Mouse (Mus musculus) embryo, embryonic 10 days (tissue): Measurements from ENCODE around the gene Plk5.

Experiments used
- DNase-seq: peaks from one replicate; pipeline ENCODE4 v3.0.0-alpha.2; 2015; ENCODE audit warnings: low spot score

Plk5 gene

DNA sequence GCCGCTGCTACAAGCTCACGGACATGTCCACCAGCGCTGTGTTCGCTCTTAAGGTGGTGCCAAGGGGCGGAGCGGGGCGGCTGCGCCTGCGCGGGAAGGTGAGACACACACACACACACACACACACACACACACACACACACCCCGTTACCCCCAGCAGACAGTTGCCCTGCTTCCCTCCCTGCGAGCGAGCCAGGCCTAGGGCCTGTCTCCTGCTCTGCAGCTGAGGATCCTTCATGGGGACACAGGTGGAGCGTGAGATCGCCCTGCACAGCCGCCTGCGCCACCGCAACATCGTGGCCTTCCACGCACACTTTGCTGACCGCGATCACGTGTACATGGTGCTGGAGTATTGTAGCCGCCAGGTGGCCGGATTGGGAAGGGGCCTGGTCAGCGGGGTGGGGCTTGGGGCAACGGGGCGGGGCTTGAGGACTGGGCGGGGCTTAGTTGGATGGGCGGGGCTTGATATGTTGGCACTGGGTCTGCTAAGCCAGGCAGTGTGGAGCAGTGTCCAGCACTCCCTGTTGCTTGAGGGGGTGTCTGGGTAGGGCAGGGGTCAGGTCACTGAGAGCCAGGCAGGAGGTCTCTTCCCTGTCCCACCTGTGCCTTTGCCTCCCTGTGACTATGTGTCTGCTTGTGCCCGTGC lies 1.9 kb downstream of the Plk5 start:
- DNase-seq, result peak; percentile 27

DNA sequence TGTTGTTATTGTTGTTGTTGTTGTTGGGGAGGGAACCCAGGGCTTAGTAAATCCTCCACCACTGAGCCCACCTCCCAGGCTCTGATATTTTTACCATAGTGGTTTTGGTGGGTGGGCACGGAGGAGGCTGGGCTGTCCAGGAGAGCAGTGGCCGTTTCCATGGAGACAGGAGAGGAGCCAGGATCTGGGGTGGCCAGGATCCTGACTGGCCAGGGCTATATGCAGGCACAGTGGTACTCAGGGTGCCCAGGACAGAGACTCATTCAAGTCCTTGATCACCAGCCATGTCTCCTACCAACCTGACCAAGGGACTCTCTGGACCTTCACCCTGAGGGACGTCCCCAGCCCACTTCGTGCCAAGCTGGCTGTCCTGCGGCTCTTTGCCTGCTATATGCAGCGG lies 7.5 kb downstream of the Plk5 start:
- DNase-seq, result no peak

DNA sequence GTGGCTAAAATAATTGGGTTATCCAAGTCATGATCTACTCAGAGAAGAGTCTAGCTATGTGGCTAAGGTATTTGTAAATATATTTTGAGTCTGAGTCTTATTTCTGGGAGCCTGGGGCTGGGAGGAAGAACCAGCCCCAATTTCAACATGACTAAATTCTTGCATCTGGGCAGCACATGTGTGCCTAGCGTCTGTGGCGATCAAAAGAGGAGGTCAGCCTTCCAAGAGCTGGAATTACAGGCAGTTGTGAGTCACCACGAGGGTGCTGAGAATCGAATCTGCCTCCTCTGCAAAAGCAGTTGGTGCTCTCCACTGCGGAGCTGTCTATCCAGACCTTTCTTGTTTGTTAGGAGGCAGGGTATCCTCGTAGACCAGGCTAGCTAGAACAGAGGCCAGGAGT lies 9.5 kb downstream of the Plk5 start:
- DNase-seq, result no peak

DNA sequence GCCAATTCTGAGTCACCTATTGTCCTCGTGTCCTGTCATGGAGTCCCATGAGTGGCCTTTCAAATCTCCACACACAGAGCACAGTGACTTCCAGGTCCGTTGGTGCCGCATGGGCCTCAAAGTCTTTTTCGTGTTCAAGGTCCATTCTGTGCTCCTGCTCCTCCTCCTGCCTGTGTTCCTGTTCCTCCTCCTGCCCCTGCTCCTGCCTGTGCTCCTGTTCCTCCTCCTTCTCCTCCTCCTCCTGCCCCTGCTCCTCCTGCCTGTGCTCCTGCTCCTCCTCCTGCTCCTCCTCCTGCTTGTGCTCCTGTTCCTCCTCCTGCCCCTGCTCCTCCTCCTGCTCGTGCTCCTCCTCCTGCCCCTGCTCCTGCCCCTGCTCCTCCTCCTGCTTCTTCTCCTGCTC lies 11.7 kb downstream of the Plk5 start:
- no peak for DNase-seq

DNA sequence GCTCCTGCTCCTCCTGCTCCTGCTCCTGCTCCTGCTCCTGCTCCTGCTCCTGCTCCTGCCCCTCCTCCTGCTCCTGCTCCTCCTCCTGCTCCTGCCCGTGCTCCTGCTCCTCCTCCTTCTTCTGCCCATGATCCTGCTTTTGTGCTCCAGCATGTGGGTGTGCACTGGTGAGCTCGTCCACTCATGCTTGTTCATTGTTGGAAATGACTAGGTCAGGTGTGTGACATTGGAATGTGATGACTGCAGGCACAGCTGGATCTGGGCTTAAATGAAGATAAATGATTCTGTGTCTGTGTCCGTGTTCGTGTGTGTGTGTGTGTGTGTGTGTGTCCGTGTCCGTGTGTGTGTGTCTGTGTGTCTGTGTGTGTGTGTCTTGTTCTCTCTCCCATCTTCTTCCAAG lies 12.1 kb downstream of the Plk5 start:
- DNase-seq, result no peak

DNA sequence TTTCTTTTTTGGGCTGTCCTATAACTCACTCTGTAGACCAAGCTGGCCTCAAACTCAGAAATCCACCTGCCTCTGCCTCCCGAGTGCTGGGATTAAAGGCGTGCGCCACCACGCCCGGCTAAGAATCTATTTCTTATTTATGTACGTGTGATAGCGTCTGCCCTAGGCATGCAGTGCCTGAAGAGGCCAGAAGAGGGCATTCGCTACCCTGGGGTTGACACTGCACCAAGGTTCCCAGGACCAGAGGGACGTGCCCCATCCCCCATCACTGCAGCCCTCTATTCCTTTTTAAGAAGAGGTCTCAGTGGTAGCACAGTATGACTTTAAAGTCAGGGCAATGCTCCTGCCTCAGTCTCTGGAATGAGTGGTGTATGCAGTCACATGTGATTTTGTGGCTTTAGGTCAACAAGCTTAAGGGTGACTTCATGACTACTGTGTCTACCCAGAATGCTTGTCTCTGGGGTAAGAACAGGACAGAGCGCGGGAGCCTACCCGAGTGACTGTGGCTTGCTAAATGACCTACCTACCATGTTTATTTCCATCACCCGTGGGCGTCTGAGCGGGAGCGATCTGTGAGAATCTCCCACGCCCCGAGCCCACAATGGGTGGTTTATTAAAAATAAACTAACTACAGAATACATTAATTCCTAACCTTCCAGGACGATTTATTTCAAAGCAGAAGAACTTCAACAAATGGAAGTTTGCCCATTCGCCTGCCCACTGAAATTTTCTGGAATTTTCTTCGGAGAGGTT lies 13.9 kb downstream of the Plk5 start:
- no peak for DNase-seq

DNA sequence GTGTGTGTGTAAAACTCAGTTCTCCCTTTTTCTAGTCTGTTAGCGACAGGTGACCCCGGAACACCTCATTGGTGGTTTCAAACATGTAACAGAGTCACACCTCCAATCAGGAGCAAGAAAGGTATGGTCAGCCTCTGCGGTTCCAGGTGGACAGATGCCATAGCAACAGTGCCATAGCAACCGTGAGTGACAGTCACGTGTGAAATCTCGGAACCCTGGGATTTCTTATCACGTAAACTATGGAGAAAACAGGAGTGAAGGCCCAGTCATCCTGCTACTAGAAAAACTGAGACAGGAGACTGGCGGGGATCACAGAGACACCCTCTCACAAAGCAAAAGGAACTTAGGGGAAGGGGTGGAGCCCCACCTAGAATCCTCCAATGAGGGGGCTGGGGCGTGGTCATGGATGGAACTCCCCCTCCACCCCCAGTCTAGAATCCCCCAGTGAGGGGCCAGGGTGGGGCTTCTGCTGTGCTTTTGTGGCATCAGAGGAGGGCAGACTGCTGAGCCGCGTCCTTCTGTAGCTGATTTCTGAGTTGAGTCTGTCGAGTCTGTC lies 15.2 kb downstream of the Plk5 start:
- peak; percentile 56 for DNase-seq

DNA sequence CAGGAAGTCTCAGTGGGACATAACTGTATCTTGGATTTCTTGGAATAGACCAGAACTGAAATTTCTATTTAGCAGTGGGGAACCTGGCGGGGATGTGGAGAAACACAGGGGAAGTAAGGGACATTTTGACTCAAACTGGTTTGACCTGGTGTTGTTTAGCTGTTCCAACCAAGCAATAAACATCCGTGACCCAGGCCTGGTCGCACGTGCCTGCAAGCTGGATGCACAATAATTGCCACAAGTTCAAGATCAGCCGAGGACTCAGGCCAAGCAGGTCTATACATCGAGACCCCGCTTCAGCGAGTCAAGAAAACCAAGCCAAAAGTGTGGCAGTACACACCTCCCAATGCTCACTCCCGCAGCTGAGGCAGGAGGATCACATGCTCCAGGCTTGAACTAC lies 15.7 kb downstream of the Plk5 start:
- no peak for DNase-seq

DNA sequence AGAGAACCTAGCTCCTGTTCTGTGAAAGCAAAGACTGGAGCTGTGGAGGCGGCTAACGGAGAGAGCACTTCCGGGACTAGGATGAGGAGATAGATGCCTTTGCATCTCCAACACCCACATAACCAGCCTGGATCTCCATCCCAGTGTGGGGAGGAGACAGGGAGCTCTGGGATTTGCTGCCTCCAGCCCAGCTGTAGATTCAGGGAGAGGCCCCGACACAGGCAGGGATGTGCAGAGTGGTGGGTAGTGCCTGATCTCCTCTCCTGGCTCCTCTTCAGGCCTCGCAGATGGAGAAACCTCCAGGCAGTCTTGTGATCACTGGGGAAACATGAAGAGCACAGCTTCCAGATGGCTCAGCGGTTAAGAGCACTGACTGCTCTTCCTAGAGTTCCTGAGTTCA lies 16.4 kb downstream of the Plk5 start:
- no peak for DNase-seq

DNA sequence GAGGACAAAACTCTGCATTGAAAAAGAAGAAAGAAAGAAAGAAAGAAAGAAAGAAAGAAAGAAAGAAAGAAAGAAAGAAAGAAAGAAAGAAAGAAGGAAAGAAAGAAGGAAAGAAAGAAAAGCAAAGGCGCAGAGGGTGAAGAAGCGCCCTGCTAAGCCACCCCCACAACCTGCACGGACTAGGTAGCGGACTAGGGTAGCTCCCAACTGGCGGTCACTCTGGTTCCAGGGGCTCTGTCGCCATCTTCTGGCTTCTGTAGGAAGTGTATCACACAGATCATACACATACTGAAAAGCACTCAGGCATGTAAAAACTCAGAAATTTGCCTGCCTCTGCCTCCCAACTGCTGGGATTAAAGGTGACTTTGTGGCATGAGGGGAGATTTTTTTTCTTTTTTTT lies 17.8 kb downstream of the Plk5 start:
- peak; percentile 78 for DNase-seq

DNA sequence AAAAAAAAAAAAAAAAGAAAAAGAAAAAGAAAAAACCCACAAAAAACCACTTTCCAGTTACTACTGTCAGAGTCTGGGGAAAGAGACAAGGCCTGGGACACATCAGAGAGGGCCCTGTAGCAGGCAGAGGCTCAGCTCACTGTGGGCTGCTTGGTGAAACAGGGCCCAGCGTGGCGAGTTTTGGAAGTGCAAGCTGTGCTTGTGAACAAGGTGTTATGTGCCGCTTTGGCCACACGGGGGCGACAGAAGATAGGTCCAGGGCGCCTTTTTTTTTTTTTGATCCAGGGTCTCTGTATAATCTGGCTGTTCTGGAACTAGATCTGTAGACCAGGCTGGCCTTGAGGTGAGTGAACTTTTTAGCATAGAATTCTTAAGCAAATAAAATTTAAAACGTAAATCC lies 19.9 kb downstream of the Plk5 start:
- DNase-seq, result peak; percentile 97

DNA sequence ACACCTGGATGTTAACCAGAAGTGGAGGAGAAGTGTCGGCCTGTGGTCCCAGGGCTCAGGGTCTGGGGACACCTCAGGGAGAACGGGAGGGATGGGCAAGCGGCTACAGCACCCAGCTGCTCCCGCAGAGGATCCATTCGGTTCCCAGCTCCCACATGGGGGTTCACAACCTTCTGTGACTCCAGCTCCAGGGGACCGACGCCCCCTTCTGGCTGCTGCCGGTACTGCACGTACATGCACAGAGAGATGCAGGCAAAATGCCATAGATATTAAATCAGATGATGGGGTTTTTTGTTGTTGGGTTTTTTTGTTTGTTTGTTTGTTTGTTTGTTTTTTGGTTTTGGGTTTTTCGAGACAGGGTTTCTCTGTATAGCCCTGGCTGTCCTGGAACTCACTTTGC lies 21.5 kb downstream of the Plk5 start:
- DNase-seq, result no peak

DNA sequence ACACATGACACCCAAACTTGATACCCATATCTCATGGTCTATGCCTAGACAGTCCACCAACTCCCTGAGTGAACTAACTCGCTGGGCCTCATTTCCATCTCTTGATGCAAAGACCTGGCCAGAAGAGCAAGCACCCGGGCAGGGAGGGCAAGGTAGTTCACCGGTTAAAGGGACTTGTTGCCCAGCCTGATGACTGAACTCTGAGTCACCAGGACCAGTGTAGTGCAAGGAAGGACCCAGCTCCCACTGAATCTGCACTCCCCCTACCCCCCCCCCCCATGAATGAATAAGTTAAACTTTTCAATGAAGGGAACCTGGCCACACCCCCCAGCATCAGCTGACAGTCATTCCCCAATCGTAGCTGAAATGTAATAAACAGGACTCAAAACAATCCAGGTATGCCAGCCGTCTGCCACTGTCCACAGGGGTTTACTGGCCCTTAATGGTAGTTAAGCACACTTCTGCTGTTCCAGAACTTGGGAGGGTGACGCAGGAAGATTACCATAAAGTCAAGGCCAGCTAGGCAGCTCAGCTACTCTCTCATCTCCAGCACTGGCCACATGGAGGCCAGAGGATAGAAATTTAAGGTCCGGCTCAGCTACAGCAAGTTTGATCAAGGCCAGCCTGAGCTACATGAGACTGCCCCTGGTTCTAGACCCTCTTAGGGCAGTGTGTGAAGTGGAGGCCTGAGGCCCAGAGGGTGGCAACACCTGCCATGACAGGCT lies 26.5 kb downstream of the Plk5 start:
- DNase-seq, result no peak

DNA sequence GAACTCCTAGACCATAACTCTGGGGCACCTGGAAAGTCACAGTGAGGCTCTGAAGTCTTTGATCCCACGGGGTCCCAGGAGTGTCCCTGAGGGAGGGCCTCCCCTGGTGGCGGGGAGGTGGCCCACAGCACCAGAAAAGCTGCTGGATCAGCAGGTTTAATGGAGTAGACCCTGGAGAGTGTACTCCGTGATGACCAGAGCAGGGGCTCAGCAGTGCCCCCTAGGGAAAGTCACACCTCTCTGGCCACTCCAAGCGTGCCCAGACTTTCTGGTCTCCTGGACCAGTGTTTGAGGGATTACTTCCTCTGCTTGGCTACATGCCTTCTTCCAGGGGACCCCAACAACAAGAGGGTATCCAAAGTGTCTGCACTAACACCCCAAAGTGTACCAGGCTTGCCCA lies 27.2 kb downstream of the Plk5 start:
- DNase-seq, result no peak

DNA sequence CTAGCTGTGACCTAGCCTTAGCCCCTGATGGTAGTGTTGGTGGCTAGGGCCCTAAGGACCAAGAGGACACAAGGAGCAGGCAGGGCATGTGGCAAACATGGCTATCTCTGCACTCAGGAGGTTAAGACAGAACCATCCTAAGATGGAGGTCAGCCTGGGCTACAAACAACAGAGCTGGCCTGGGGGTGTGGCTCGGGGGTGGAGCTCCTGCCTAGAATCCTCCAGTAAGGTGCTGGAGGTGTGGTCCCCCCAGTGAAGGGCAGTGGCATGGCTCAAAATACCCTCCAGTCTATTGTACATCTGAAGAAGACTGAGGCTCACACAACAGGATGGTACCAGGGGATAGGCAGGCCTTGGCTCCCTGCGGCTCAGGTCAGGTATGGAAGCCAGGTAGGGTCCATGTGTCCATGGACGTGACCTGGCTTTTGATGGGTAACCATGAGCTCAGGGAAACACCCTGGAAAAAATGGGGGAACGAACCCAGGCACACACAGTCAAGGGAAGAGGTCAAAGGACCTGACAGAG lies 27.9 kb downstream of the Plk5 start:
- DNase-seq, result no peak

DNA sequence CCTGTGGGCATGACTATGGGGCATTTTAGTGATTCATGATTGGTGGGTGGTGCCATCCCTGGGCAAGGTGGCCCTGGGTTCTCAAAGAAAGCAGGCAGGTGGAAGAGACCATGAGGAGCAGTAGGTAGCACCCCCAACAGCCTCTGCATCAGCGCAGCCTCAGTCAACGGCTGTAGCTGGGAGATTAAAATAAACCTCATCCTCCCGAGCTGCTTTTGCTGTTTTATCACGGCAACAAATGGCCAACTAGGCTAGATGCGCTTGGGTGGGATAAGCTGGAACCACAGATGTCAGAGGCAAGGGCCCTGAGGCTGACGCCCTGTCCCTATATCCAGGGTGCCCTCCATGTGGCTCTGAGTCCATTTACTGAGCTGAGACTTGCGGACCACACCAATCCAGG lies 28.4 kb downstream of the Plk5 start:
- no peak for DNase-seq

DNA sequence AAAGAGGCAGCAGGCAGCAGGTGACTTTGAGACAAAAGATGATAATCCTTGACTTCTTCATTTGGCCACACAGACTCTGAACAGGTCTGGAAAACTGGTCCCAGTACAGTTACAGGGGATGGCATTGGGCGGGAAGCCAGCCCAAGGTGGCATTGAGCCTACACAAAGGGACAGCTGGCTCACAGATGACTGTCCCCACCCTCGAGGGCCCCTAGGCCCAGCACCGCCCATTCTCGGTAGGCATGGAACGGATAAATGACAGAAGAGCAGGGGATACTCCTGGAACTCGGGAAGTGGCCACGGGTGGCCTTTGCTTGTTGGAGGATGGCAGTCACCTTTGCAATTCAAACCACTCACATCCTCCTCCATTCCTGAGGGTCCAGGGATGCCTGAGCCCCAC lies 29.1 kb downstream of the Plk5 start:
- DNase-seq, result no peak

DNA sequence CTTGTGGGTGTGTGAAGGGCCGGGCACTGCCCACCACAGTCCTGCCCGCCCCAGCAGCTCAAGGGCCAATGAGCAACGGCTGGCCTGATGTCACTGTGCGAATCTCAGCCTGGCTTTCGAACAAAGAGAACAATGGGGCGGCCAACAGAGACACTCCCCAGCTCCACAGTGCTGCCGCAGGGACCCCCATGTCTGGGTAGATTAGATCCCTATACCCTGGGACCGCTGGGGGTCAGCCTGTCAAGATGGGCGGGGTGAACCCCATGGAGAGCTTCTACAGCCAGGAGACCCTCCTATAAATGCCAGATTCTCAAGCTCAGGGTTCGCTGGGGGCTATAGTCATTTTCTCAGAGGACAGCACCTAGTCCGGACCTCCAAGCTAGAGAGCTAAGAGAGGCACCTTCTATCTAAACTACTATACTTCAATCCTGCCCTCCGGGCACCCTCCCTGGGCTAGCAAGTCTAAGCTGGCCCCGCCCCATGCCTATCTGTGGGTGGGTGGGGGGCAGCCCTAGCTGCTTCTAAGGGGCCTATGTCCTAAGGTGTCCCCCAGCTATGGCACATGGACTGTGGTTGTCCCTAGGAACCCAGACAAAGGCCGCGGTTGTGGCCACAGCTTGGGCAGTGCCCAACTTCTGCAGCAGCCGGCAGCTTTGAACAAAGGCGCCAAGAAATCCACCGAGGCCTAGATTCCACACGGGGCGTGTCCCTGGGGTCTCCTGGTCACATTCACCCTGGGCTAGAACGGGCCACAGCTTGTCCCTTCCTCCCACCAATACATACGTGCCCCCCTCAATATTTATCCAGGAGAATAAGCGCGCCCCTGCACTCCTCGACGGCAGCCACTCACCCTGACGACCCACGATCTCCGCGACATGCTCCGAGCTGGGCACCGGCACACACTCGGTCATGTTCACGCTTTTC lies 29.8 kb downstream of the Plk5 start:
- peak; percentile 90 for DNase-seq

DNA sequence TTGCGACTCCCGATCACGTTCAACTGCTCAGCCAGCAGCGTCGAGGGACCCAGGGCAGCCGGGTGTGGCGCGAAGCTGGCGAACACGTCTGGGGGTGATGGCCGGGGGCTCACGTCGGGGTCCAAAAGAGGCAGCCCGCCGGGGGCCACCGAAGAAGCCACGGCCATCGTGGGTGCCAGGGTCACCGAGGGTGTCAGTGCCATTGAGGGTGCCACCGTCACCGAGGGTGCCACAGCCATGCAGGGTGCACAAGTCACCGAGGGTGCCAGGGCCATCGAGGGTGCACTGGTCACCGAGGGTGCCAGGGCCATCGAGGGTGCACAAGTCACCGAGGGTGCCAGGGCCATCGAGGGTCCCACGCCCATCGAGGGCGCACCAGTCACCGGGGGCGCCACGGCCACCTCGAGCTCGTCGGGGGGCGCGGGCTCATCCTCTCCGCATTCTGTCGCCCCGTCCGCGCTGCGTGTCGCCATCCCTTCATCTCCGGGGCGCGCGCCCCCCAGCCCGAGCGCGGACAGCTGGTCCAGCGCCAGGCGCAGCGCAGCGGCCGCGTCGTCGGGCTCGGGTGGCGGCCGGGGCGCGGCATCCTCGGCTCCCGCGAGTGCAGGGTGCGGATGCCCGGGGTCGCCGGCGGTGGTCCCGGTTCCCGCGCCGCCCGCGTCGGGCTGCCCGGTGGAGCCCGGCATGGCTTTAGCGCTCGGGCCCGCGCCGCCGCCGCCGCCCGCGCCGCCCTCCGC lies 30.6 kb downstream of the Plk5 start:
- DNase-seq, result no peak

DNA sequence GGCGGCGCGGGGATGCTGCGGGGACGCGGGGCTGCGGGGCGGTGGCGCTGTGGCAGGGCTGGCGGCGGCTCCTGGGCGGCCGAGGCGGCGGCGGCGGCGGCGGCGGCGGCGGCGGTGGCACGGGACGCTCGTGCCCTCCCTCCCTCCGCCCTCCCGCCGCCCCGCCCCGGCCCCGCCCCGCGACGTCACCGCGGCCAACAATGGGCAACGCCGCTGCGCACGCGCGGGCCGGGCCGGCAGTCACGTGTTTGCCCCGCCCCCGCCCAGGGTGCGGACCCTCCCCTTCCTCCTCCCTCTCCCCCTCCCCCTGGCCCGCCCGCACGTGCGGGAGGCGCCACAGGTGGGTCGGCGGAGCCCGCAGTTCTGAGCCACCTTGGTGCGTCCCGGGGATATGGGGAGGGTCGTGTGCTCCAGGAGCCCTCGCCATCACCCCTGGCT lies 31.3 kb downstream of the Plk5 start, which contains the start of gene Mex3d:
TSS of gene Mex3d (minus strand) at position 138 of the 438 bp plus-strand sequence.
- peak; percentile 87 for DNase-seq

DNA sequence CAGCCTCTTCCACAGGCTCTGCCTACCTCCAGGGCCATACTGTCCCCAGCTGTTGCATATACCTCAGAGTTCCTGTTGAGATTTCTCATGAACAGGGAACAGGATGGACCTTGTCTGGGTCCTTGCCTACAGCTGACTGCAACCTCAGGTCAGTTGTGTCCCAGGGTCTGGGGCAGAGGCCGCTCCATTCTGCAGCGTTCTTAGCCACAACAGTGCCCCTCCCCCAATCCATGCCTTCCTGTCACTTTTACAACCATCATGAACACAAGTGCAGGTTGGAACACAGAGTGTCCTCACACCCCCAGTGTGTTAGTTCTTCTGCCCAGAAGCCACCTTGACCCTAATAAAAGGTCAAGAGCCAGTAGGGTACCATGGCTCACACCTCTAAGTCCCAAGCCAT lies 32.5 kb downstream of the Plk5 start:
- DNase-seq, result no peak
